Mouse (Mus musculus): ENCODE measurements around the gene Smarcb1.

DNA sequence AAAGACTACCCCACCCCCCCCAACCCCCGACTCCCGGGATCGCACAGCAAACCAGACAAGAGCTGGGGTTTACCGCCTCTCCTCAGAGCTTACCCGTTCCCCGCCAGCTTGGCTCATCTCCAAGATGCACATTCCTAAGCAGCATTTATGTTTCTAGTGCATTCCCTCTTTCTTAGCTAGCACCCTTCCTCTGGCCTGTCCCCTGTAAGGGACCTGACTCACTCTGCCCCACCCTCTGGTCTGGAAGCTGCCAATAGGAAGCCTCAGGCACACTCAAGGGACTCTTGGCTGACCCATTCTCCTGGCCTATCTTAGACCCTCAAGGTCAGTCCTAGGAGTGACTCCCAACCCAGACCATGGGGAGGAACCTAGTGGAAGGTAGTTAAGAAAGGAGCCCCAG is 8.9 kb upstream of the Smarcb1 start:
- no peak for TF ChIP-seq POLR2A (IDR thresholded peaks at IDR 0.05; ENCODE audit: borderline replicate concordance, extremely low read depth, low read depth, low read length)
- no peak for TF ChIP-seq CTCF (IDR thresholded peaks at IDR 0.05; ENCODE audit: insufficient read depth, low read length)

Measured in lung, adult 2 months (tissue).